Mouse (Mus musculus): ENCODE data around the gene Ncor2. TPM values are rescaled to one million over a fixed set of nuclear protein-coding genes. Genes with fewer than 3 reads are reported as not detected.

The Ncor2 gene
- polyA plus RNA-seq, 1 experiment from 2014 or later = 11.1 TPM

DNA sequence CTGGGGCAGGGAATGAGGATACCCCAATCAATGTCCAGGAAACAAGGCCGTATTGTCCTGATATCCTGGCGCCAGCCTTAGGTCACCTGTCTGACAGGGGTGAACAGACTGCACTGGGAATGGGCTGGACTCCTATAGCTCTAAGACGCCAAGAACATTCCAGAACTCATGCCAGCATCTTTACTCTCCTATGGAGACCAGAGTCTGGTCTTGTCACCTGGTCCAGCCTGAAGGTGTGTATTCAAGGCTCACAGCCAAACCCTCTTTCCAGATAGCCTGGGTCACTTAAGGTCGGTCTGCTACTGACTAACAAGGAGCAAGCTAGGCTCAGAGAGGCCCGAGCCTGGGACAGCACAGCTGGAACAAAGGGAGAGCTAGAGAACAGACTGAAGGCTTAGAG lies 61.8 kb downstream of the Ncor2 start:
- Histone ChIP-seq H3K4me2 (replicated peaks; ENCODE audit: low read depth) (no peak overlapping the region), H3K4me1 (replicated peaks; ENCODE audit: control insufficient read depth, insufficient read depth) (no peaks in the 10 kb centered on the region), H3K4me3 (ENCODE audit: low read depth, low read length) (no peak overlapping the region), H3K27ac (replicated peaks) (no peak overlapping the region), H3K9me3 (ENCODE audit: control insufficient read depth, low read length) (no peaks in the 10 kb centered on the region), H3K9ac (ENCODE audit: low read length) (no peak overlapping the region), H3K27me3 (ENCODE audit: control insufficient read depth, insufficient read depth, low read length) (no peaks in the 10 kb centered on the region), H3K36me3 (ENCODE audit: control insufficient read depth, insufficient read depth, low read length) (peaks cover 20% of the 10 kb centered on the region)
- 73% methylated on average over 5 of the region's 5 CpGs for WGBS
- DNase-seq (ENCODE audit: low spot score) = no peak
- TF ChIP-seq CTCF (IDR thresholded peaks at IDR 0.05; ENCODE audit: low read depth) (no peak), EP300 (optimal IDR thresholded peaks at IDR 0.05) (no peak)
- ATAC-seq (ENCODE audit: low FRiP score, low TSS enrichment) = no peak

DNA sequence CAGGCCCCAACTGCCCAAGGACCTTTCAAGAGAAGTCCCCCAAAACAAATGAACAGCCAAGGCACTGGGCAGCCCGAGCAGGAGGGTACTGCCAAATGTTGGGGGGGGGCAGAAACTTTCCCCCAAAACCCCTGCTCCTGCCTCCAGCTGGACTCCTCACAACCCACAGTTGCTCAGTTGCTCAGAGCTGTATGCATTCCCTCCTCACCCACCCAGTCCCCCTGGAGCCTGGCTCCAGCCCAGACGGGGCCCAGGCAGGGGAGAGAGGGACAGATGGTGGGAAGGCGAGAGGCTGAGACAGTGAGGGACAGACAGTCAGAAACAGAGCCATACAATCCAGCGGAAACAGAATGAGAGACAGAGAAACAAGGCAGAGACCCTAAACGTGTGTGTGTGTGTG lies 66.0 kb downstream of the Ncor2 start:
- TF ChIP-seq EP300 (optimal IDR thresholded peaks at IDR 0.05) (no peak), CTCF (IDR thresholded peaks at IDR 0.05; ENCODE audit: low read depth) (no peak)
- no peak overlapping the region for H3K9ac ChIP-seq (ENCODE audit: low read length)
- H3K4me2 ChIP-seq (replicated peaks; ENCODE audit: low read depth) = no peak overlapping the region; the same call in 1 of the 2 replicates
- no peaks in the 10 kb centered on the region for H3K27me3 ChIP-seq (ENCODE audit: control insufficient read depth, insufficient read depth, low read length)
- H3K4me1 ChIP-seq (replicated peaks; ENCODE audit: control insufficient read depth, insufficient read depth) = peaks cover 5% of the 10 kb centered on the region; the same call in 1 of the 2 replicates
- H3K9me3 ChIP-seq (ENCODE audit: control insufficient read depth, low read length) = no peaks in the 10 kb centered on the region
- ATAC-seq (ENCODE audit: low FRiP score, low TSS enrichment) (no peak; the same call in 1 of the 2 replicates), DNase-seq (ENCODE audit: low spot score) (no peak)
- 40% methylated on average over 5 of the region's 5 CpGs for WGBS
- H3K4me3 ChIP-seq (ENCODE audit: low read depth, low read length) = no peak overlapping the region
- H3K36me3 ChIP-seq (ENCODE audit: control insufficient read depth, insufficient read depth, low read length) = peaks cover 13% of the 10 kb centered on the region
- H3K27ac ChIP-seq (replicated peaks) = 0 out of 2 replicates have a peak overlapping the region, but pooled peaks have one; percentile 13

DNA sequence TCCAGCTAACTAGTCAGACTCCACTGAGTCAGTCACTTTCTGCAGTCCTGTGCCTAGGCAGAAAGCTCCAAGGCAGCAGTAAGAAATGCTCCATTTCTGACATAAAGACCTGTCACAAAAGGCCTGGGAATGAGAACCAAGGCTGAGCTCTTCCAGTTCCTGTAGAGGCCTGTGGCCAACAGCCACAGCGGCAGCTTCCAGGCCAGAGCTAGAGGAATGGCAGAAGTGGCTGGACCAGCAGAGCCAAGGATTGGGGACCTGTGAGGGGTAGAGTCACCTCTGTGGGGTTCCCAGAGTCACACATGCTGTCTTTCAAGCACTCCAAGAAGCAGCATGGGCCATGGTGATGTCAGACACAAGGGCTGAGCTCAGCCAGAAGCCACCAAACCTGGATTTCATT lies 66.4 kb downstream of the Ncor2 start:
- 0 out of 2 replicates have a peak overlapping the region, but pooled peaks have one; percentile 13 for H3K27ac ChIP-seq (replicated peaks)
- no peaks in the 10 kb centered on the region for H3K27me3 ChIP-seq (ENCODE audit: control insufficient read depth, insufficient read depth, low read length)
- WGBS = 53% methylated on average over 1 of the region's 1 CpGs
- H3K4me1 ChIP-seq (replicated peaks; ENCODE audit: control insufficient read depth, insufficient read depth) = peaks cover 5% of the 10 kb centered on the region; the same call in 1 of the 2 replicates
- no peak for TF ChIP-seq EP300 (optimal IDR thresholded peaks at IDR 0.05)
- TF ChIP-seq CTCF (IDR thresholded peaks at IDR 0.05; ENCODE audit: low read depth) = no peak
- no peak overlapping the region for H3K4me2 ChIP-seq (replicated peaks; ENCODE audit: low read depth)
- no peak overlapping the region for H3K4me3 ChIP-seq (ENCODE audit: low read depth, low read length)
- DNase-seq (ENCODE audit: low spot score) (no peak), ATAC-seq (ENCODE audit: low FRiP score, low TSS enrichment) (no peak)
- H3K9ac ChIP-seq (ENCODE audit: low read length) = no peak overlapping the region
- H3K36me3 ChIP-seq (ENCODE audit: control insufficient read depth, insufficient read depth, low read length) = peaks cover 12% of the 10 kb centered on the region
- no peaks in the 10 kb centered on the region for H3K9me3 ChIP-seq (ENCODE audit: control insufficient read depth, low read length)

DNA sequence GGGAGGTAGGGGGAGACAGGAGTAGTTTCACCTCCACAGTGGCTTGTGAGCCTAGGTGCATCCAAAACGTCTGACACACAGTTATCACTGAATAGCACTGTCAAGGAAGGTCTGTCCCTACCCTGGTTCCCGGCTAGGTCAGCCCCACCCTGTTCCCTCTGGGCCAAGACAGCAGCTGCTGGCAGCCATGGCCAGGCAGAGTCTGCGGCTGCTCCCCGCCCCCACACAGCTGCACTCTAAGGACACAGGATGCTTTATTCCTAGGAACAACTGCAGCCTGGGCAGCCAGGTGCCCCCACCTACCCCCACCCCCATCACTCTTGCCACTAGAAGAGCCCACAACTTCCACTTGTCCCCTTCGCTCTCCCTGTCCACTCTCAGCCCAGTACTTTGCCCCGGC lies 67.9 kb downstream of the Ncor2 start:
- Histone ChIP-seq H3K9ac (ENCODE audit: low read length) (no peak overlapping the region), H3K9me3 (ENCODE audit: control insufficient read depth, low read length) (no peaks in the 10 kb centered on the region), H3K4me3 (ENCODE audit: low read depth, low read length) (no peak overlapping the region), H3K27me3 (ENCODE audit: control insufficient read depth, insufficient read depth, low read length) (no peaks in the 10 kb centered on the region), H3K36me3 (ENCODE audit: control insufficient read depth, insufficient read depth, low read length) (peaks cover 13% of the 10 kb centered on the region), H3K4me2 (replicated peaks; ENCODE audit: low read depth) (no peak overlapping the region), H3K27ac (replicated peaks) (0 out of 2 replicates have a peak overlapping the region, but pooled peaks have one; percentile 8), H3K4me1 (replicated peaks; ENCODE audit: control insufficient read depth, insufficient read depth) (peaks cover 5% of the 10 kb centered on the region; the same call in 1 of the 2 replicates)
- DNase-seq (ENCODE audit: low spot score) (peak; percentile 61), ATAC-seq (ENCODE audit: low FRiP score, low TSS enrichment) (peak; percentile 36)
- no peak for TF ChIP-seq CTCF (IDR thresholded peaks at IDR 0.05; ENCODE audit: low read depth)
- no peak for TF ChIP-seq EP300 (optimal IDR thresholded peaks at IDR 0.05)
- 42% methylated on average over 6 of the region's 6 CpGs for WGBS

DNA sequence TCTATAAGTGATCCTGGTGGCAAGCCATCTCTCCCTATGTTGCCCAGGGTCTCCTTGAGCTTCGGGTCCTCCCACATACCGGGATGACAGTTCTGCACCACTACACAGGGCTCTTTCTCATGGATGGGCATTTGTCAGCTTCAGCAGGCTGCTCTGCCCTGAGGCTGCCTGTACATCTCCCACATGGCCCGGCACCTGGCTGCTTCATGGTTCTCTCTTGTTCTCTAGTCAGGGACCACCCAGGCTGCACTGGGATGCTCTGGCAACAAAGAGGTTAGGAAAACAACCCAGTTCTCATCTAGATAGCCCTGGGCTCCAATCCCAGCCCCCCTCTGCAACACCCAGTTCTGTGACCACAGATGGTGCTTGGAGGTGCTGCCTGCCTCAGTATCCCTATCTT lies 68.3 kb downstream of the Ncor2 start:
- Histone ChIP-seq H3K4me3 (ENCODE audit: low read depth, low read length) (no peak overlapping the region), H3K27me3 (ENCODE audit: control insufficient read depth, insufficient read depth, low read length) (no peaks in the 10 kb centered on the region), H3K4me1 (replicated peaks; ENCODE audit: control insufficient read depth, insufficient read depth) (peaks cover 5% of the 10 kb centered on the region; the same call in 1 of the 2 replicates), H3K4me2 (replicated peaks; ENCODE audit: low read depth) (no peak overlapping the region), H3K27ac (replicated peaks) (0 out of 2 replicates have a peak overlapping the region, but pooled peaks have one; percentile 8), H3K9ac (ENCODE audit: low read length) (no peak overlapping the region), H3K9me3 (ENCODE audit: control insufficient read depth, low read length) (no peaks in the 10 kb centered on the region), H3K36me3 (ENCODE audit: control insufficient read depth, insufficient read depth, low read length) (peaks cover 16% of the 10 kb centered on the region)
- WGBS = 62% methylated on average over 3 of the region's 3 CpGs
- DNase-seq (ENCODE audit: low spot score) = no peak
- TF ChIP-seq EP300 (optimal IDR thresholded peaks at IDR 0.05) (no peak), CTCF (IDR thresholded peaks at IDR 0.05; ENCODE audit: low read depth) (no peak)
- no peak for ATAC-seq (ENCODE audit: low FRiP score, low TSS enrichment)

DNA sequence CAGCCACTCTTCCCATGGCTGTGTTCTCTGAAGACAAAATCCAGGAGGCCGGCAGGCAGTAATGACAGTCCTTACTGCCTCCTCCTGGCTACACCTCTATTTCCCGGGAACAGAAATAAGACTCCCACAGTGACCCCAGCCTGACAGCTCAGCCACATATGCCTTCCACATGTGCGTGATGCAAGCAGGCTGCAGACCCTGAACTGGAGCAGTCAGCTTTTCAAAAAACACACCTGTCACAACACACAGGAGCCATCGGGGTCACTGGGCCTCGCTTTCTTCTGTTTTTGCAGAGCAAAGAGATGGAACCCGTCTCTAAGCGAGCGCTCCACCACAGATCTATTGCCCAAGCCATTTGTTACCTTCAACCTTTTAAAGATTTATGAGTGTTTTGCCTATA lies 68.8 kb downstream of the Ncor2 start:
- H3K4me1 ChIP-seq (replicated peaks; ENCODE audit: control insufficient read depth, insufficient read depth) = peaks cover 5% of the 10 kb centered on the region; the same call in 1 of the 2 replicates
- no peaks in the 10 kb centered on the region for H3K27me3 ChIP-seq (ENCODE audit: control insufficient read depth, insufficient read depth, low read length)
- TF ChIP-seq EP300 (optimal IDR thresholded peaks at IDR 0.05) (no peak), CTCF (IDR thresholded peaks at IDR 0.05; ENCODE audit: low read depth) (no peak)
- H3K36me3 ChIP-seq (ENCODE audit: control insufficient read depth, insufficient read depth, low read length) = peaks cover 17% of the 10 kb centered on the region
- H3K9ac ChIP-seq (ENCODE audit: low read length) = no peak overlapping the region
- H3K9me3 ChIP-seq (ENCODE audit: control insufficient read depth, low read length) = no peaks in the 10 kb centered on the region
- DNase-seq (ENCODE audit: low spot score) (no peak), ATAC-seq (ENCODE audit: low FRiP score, low TSS enrichment) (no peak)
- 75% methylated on average over 8 of the region's 8 CpGs for WGBS
- H3K4me3 ChIP-seq (ENCODE audit: low read depth, low read length) = no peak overlapping the region
- H3K4me2 ChIP-seq (replicated peaks; ENCODE audit: low read depth) = no peak overlapping the region
- H3K27ac ChIP-seq (replicated peaks) = no peak overlapping the region
